Mouse (Mus musculus) CH12.LX (cell line): ENCODE data around the gene Wsb2. TPM values are rescaled to one million over a fixed set of nuclear protein-coding genes. Genes with fewer than 3 reads are reported as not detected.
A peak's percentile ranks its signal among the peaks of the same experiment; 100 is the strongest.

Experiments
- DNase-seq: peaks from one replicate; pipeline ENCODE4 v3.0.0-alpha.2; 2013; ENCODE audit errors: extremely low read depth
- H3K27ac ChIP-seq: 2 replicates; pipeline ENCODE4 v1.5.1; 2012; ENCODE audit warnings: low read depth, mild to moderate bottlenecking, control low read depth, moderate library complexity; ENCODE audit not compliant: insufficient read depth
- H3K27me3 ChIP-seq: replicated peaks from 2 replicates; pipeline ENCODE3; 2012; ENCODE audit warnings: inconsistent platforms
- H3K36me3 ChIP-seq, 2 experiments: replicated peaks in 1 of 2; 2 replicates each; pipeline versions ENCODE3 to v1.6.1; 2012; ENCODE audit warnings: inconsistent platforms in 1 of 2, low read length in 1 of 2, mild to moderate bottlenecking in 1 of 2, mixed read lengths in 1 of 2, moderate library complexity in 1 of 2; ENCODE audit not compliant: control insufficient read depth in 1 of 2, insufficient read depth in 1 of 2
- H3K4me1 ChIP-seq, 2 experiments: 2 replicates each; pipeline ENCODE4 v1.6.1; 2012; ENCODE audit warnings: inconsistent platforms in 1 of 2, moderate library complexity in 1 of 2; ENCODE audit not compliant: insufficient read depth in 2 of 2, control insufficient read depth in 1 of 2
- H3K4me2 ChIP-seq: 2 replicates; pipeline ENCODE4 v1.6.1; 2012; ENCODE audit warnings: low read depth, mild to moderate bottlenecking, control low read depth; ENCODE audit not compliant: poor library complexity, insufficient read depth, severe bottlenecking
- H3K4me3 ChIP-seq, 3 experiments: fragments of 150-350 bp in 1 of 3; sonication (generic) in 1 of 3; replicated peaks in 1 of 3; 2 replicates each; pipeline versions ENCODE3 to v1.5.1; 2011 to 2012; ENCODE audit warnings: low read depth in 2 of 3, low read length in 2 of 3, mild to moderate bottlenecking in 2 of 3, moderate library complexity in 2 of 3, control low read depth in 1 of 3, improper control_type of control experiment in 1 of 3, inconsistent platforms in 1 of 3, mixed read lengths in 1 of 3; ENCODE audit not compliant: poor library complexity in 1 of 3
- H3K79me2 ChIP-seq: replicated peaks from 2 replicates; pipeline ENCODE4 v1.6.1; 2012; ENCODE audit warnings: mild to moderate bottlenecking, moderate library complexity; ENCODE audit not compliant: control insufficient read depth, poor library complexity, insufficient read depth, severe bottlenecking; ENCODE audit errors: extremely low read depth
- H3K9ac ChIP-seq: 2 replicates; pipeline ENCODE4 v1.6.1; 2012; ENCODE audit warnings: low read depth, mild to moderate bottlenecking, control low read depth, moderate library complexity; ENCODE audit not compliant: insufficient read depth
- H3K9me3 ChIP-seq: replicated peaks from 2 replicates; pipeline ENCODE3; 2012; ENCODE audit warnings: low read length, inconsistent platforms, mixed read lengths
- BHLHE40 ChIP-seq: IDR thresholded peaks from 2 replicates; pipeline ENCODE4 v1.6.1; 2011; ENCODE audit warnings: mild to moderate bottlenecking, low read depth, low read length, improper control_type of control experiment
- CHD2 ChIP-seq: IDR thresholded peaks from 2 replicates; pipeline ENCODE4 v1.6.1; 2011; ENCODE audit warnings: low read length, improper control_type of control experiment
- E2F4 ChIP-seq: IDR thresholded peaks from 2 replicates; pipeline ENCODE4 v1.6.1; 2011; ENCODE audit warnings: low read depth, low read length, improper control_type of control experiment; ENCODE audit not compliant: insufficient replicate concordance
- ELF1 ChIP-seq: IDR thresholded peaks from 2 replicates; pipeline ENCODE4 v1.6.1; 2014; ENCODE audit warnings: low read depth, mild to moderate bottlenecking, inconsistent platforms, low read length, improper control_type of control experiment
- EP300 ChIP-seq: IDR thresholded peaks from 2 replicates; pipeline ENCODE4 v1.6.1; 2011; ENCODE audit warnings: low read length, improper control_type of control experiment
- ETS1 ChIP-seq: conservative IDR thresholded peaks from 2 replicates; pipeline ENCODE4 v1.6.1; 2012; ENCODE audit warnings: low read depth, mild to moderate bottlenecking, inconsistent platforms, low read length, improper control_type of control experiment, moderate library complexity
- HCFC1 ChIP-seq: IDR thresholded peaks from 2 replicates; pipeline ENCODE4 v1.6.1; 2012; ENCODE audit warnings: low read depth, mild to moderate bottlenecking, inconsistent platforms, low read length, improper control_type of control experiment
- MAFK ChIP-seq: IDR thresholded peaks from 2 replicates; pipeline ENCODE4 v1.6.1; 2011; ENCODE audit warnings: low read length, improper control_type of control experiment; ENCODE audit not compliant: insufficient replicate concordance
- MAX ChIP-seq: IDR thresholded peaks from 2 replicates; pipeline ENCODE4 v1.6.1; 2011; ENCODE audit warnings: low read length, improper control_type of control experiment
- MAZ ChIP-seq: IDR thresholded peaks from 2 replicates; pipeline ENCODE4 v1.6.1; 2012; ENCODE audit warnings: low read depth, mild to moderate bottlenecking, inconsistent platforms, low read length, improper control_type of control experiment, moderate library complexity
- MXI1 ChIP-seq: IDR thresholded peaks from 2 replicates; pipeline ENCODE4 v1.6.1; 2011; ENCODE audit warnings: mild to moderate bottlenecking, low read depth, low read length, improper control_type of control experiment
- MYC ChIP-seq: IDR thresholded peaks from 2 replicates; pipeline ENCODE4 v1.6.1; 2011; ENCODE audit warnings: low read depth, mild to moderate bottlenecking, improper control_type of control experiment, low read length
- PAX5 ChIP-seq: IDR thresholded peaks from 2 replicates; pipeline ENCODE4 v1.6.1; 2012; ENCODE audit warnings: low read length, inconsistent platforms, mixed read lengths
- POLR2A ChIP-seq: IDR thresholded peaks from 2 replicates; pipeline ENCODE4 v1.6.1; 2011; ENCODE audit warnings: low read depth, mild to moderate bottlenecking, improper control_type of control experiment, low read length
- POLR2AphosphoS2 ChIP-seq: IDR thresholded peaks from 2 replicates; pipeline ENCODE4 v1.6.1; 2011; ENCODE audit warnings: low read depth, low read length, improper control_type of control experiment
- SMC3 ChIP-seq: IDR thresholded peaks from 2 replicates; pipeline ENCODE4 v1.6.1; 2011; ENCODE audit warnings: low read depth, low read length, improper control_type of control experiment
- TBP ChIP-seq: conservative IDR thresholded peaks from 2 replicates; pipeline ENCODE4 v1.6.1; 2011; ENCODE audit warnings: low read depth, low read length, improper control_type of control experiment
- TCF12 ChIP-seq: IDR thresholded peaks from 2 replicates; pipeline ENCODE4 v1.6.1; 2014; ENCODE audit warnings: low read depth, mild to moderate bottlenecking, inconsistent platforms, low read length, improper control_type of control experiment
- ZKSCAN1 ChIP-seq: IDR thresholded peaks from 2 replicates; pipeline ENCODE4 v1.6.1; 2012; ENCODE audit warnings: low read depth, inconsistent platforms, low read length, improper control_type of control experiment, borderline replicate concordance
- dilution Hi-C: fragments of 300-500 bp; cut with MboI; formaldehyde crosslinking; loops from 2 replicates; pipeline ENCODE4 v1.14.3; 2020; ENCODE audit warnings: low sequenced_read_pairs; ENCODE audit not compliant: extremely low pct_unique_long_range_greater_than_20kb, extremely low pct_ligation_motif_present
- in situ Hi-C: fragments of 300-500 bp; cut with MboI; formaldehyde crosslinking; loops from 3 replicates; pipeline ENCODE4 v1.14.3; 2019; ENCODE audit warnings: low sequenced_read_pairs, low pct_ligation_motif_present, low pct_unique_long_range_greater_than_20kb, mixed read lengths
- polyA plus RNA-seq: library from polyadenylated mRNA; unstranded; fragments of >175 nt; gene quantifications from 2 replicates; pipeline ENCODE4 v1.2.1, GENCODE M21; 2012; ENCODE audit warnings: low read depth; ENCODE audit not compliant: insufficient read length
- total RNA-seq, 2 experiments: library from RNA; depleted of rRNA; stranded (reverse); fragments of 300-350 nt in 1 of 2; fragments of >200 nt in 1 of 2; gene quantifications; 2 replicates each; pipeline ENCODE4 v1.2.3; 2012 to 2014

Gene Wsb2
- total and polyA plus RNA-seq, 3 experiments, result 36.1 to 44.2 (median 41.7) TPM

GRCm38 (mm10) chr5:117413507-117414501 lies 56.7 kb downstream of the Wsb2 start, which contains the start of gene Ksr2 (continued):
- TF ChIP-seq MYC, result no peak
- TF ChIP-seq ETS1, result no peak
- no peak for TF ChIP-seq ZKSCAN1
- no peak for TF ChIP-seq ELF1
- no peak for TF ChIP-seq SMC3
- TF ChIP-seq MAX, result 0 out of 2 replicates have a peak, but pooled peaks have one; percentile 16
- no peak; the same call in none of the 2 replicates for TF ChIP-seq HCFC1
- TF ChIP-seq CHD2, result peak; percentile 99
- peak; percentile 81 for TF ChIP-seq POLR2A
- TF ChIP-seq MAFK, result no peak
- no peak for TF ChIP-seq POLR2AphosphoS2
- no peak for TF ChIP-seq TBP
- TF ChIP-seq TCF12, result peak; percentile 88
- TF ChIP-seq PAX5, result no peak

GRCm38 (mm10) chr5:117414611-117415010 lies 57.5 kb downstream of the Wsb2 start:
- Histone ChIP-seq H3K9me3 (no peaks in the 10 kb centered on the region), H3K27ac (peak overlapping the region; percentile 35; the same call in 1 of the 2 replicates), H3K4me2 (peak overlapping the region; percentile 79), H3K4me3 (peak overlapping the region; percentile 62 to 79 (median 69)), H3K9ac (peak overlapping the region; percentile 49), H3K79me2 (no peaks in the 10 kb centered on the region; the same call in 1 of the 2 replicates), H3K36me3 (peaks cover 0 to 4% of the 10 kb centered on the region in 2 experiments), H3K27me3 (peaks cover 6% of the 10 kb centered on the region), H3K4me1 (peaks cover 0 to 25% of the 10 kb centered on the region in 2 experiments; a peak in 2 of 4 replicates)
- TF ChIP-seq E2F4 (no peak), MAFK (no peak), MAZ (peak; percentile 41; the same call in 1 of the 2 replicates), EP300 (no peak), MXI1 (no peak), BHLHE40 (no peak), CHD2 (0 out of 2 replicates have a peak, but pooled peaks have one; percentile 17)
- no peak for DNase-seq
- in situ Hi-C loops (no loop called here), dilution Hi-C loops (no loop called here)
